Mouse (Mus musculus): ENCODE data around the gene Nrbf2.

Nrbf2 gene

GRCm38 (mm10) chr10:67295331-67295730 lies 10.2 kb upstream of the Nrbf2 start:
- 89% methylated on average over 5 of the region's 5 CpGs for WGBS

- WGBS = 60% methylated on average over 8 of the region's 8 CpGs
Measured at GRCm38 (mm10) chr10:67291087-67291486, 6.0 kb upstream of the Nrbf2 start.

- 91% methylated on average over 4 of the region's 4 CpGs for WGBS
Measured at GRCm38 (mm10) chr10:67290622-67291021, 5.5 kb upstream of the Nrbf2 start.

- 14% methylated on average over 3 of the region's 3 CpGs for WGBS
Measured at GRCm38 (mm10) chr10:67287877-67288276, 2.8 kb upstream of the Nrbf2 start.

GRCm38 (mm10) chr10:67284761-67285175 lies 337 bp downstream of the Nrbf2 start:
- WGBS = 1% methylated on average over 41 of the region's 41 CpGs

GRCm38 (mm10) chr10:67284311-67284710 lies 794 bp downstream of the Nrbf2 start:
- WGBS = 2% methylated on average over 10 of the region's 10 CpGs

- WGBS = 65% methylated on average over 9 of the region's 9 CpGs
Measured at GRCm38 (mm10) chr10:67283516-67283915, 1.6 kb downstream of the Nrbf2 start.

GRCm38 (mm10) chr10:67282531-67282930 lies 2.6 kb downstream of the Nrbf2 start:
- 71% methylated on average over 2 of the region's 2 CpGs for WGBS

- WGBS = 61% methylated on average over 8 of the region's 8 CpGs
Measured at GRCm38 (mm10) chr10:67281852-67282251, 3.3 kb downstream of the Nrbf2 start.

- WGBS = 62% methylated on average over 1 of the region's 1 CpGs
Measured at GRCm38 (mm10) chr10:67264852-67265251, 20.3 kb downstream of the Nrbf2 start.

- WGBS = 74% methylated on average over 1 of the region's 1 CpGs
Measured at GRCm38 (mm10) chr10:67253115-67253514, 32.0 kb downstream of the Nrbf2 start.

GRCm38 (mm10) chr10:67252353-67252752 lies 32.8 kb downstream of the Nrbf2 start:
- WGBS = 39% methylated on average over 5 of the region's 5 CpGs

GRCm38 (mm10) chr10:67250846-67251245 lies 34.3 kb downstream of the Nrbf2 start:
- 66% methylated on average over 6 of the region's 6 CpGs for WGBS

- WGBS = 15% methylated on average over 2 of the region's 2 CpGs
Measured at GRCm38 (mm10) chr10:67249486-67249885, 35.6 kb downstream of the Nrbf2 start.

- 93% methylated on average over 4 of the region's 4 CpGs for WGBS
Measured at GRCm38 (mm10) chr10:67247145-67247544, 38.0 kb downstream of the Nrbf2 start.

GRCm38 (mm10) chr10:67230439-67230838 lies 54.7 kb downstream of the Nrbf2 start:
- 78% methylated on average over 6 of the region's 6 CpGs for WGBS

- whole genome bisulfite sequencing = 17% methylated on average over 14 of the region's 14 CpGs
Measured at GRCm38 (mm10) chr10:67226543-67226942, 58.6 kb downstream of the Nrbf2 start.

GRCm38 (mm10) chr10:67226109-67226508 lies 59.0 kb downstream of the Nrbf2 start:
- WGBS = 18% methylated on average over 7 of the region's 7 CpGs

- 44% methylated on average over 6 of the region's 6 CpGs for WGBS
Measured at GRCm38 (mm10) chr10:67225528-67225927, 59.6 kb downstream of the Nrbf2 start.

GRCm38 (mm10) chr10:67223942-67224341 lies 61.2 kb downstream of the Nrbf2 start:
- WGBS = 74% methylated on average over 3 of the region's 4 CpGs

GRCm38 (mm10) chr10:67221284-67221683 lies 63.8 kb downstream of the Nrbf2 start:
- WGBS = 38% methylated on average over 5 of the region's 5 CpGs

- WGBS = 46% methylated on average over 4 of the region's 4 CpGs
Measured at GRCm38 (mm10) chr10:67220251-67220650, 64.9 kb downstream of the Nrbf2 start.

GRCm38 (mm10) chr10:67218873-67219565 lies 66.1 kb downstream of the Nrbf2 start:
- 83% methylated on average over 18 of the region's 18 CpGs for WGBS

GRCm38 (mm10) chr10:67216872-67217271 lies 68.2 kb downstream of the Nrbf2 start:
- 43% methylated on average over 3 of the region's 3 CpGs for WGBS
